ENCODE assay signal across 29 mouse cellular contexts in the genomic region with DNA sequence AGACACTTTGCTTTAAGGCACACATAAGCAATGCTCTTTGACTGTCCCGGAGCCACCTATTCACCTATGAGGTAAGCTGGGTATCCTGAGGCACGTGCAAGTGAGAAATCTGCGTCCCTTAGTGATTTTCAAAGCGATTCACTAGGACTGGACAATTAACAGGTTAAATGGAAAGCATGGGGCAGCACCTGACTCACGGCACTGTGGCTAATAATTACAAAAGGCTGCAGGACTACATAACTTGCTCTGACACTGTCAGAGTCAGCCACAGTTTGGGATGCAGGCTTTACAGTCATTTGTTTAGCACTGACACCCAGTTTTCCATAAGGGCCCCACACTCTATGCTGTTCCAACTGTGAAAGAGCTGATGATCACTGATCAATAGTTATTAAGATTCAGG. TPM values are rescaled to one million over a fixed set of nuclear protein-coding genes. Genes with fewer than 3 reads are reported as not detected.
DNase-seq lines count a peak whose midpoint lies in the region.
"Had no signal": no experiment of that assay in that cellular context is flagged by ENCODE, and none has a peak within 500 bp of the region (broad histone marks: within the 10 kb centered on the region; RNA-seq: fewer than 3 reads in every experiment).

No protein-coding gene starts in this region.

- H3K27me3 ChIP-seq in hindbrain, embryonic 10.5 days (ENCODE audit: insufficient read depth, poor library complexity, severe bottlenecking), result no peaks in the 10 kb centered on the region
- H3K27me3 ChIP-seq: embryonic facial prominence, embryonic 13.5 days; forebrain, embryonic 15.5 days; heart, embryonic 13.5 days; hindbrain, embryonic 15.5 days; liver, embryonic 15.5 days; stomach, embryonic 15.5 days had no signal

- no peaks in the 10 kb centered on the region for H3K4me1 ChIP-seq in hindbrain, embryonic 10.5 days (replicated peaks)
- H3K4me1 ChIP-seq: forebrain, embryonic 15.5 days; hindbrain, embryonic 15.5 days; stomach, embryonic 15.5 days had no signal

- H3K27ac ChIP-seq in hindbrain, embryonic 10.5 days, result no peak overlapping the region
- H3K27ac ChIP-seq: embryonic facial prominence, embryonic 13.5 days; forebrain, embryonic 10.5 days; forebrain, embryonic 15.5 days; gastrocnemius, adult 2 months; heart, embryonic 13.5 days; hindbrain, embryonic 15.5 days; liver, embryonic 15.5 days; stomach, embryonic 15.5 days had no signal

- no peak overlapping the region for H3K4me3 ChIP-seq in hindbrain, embryonic 10.5 days
- H3K4me3 ChIP-seq: embryonic facial prominence, embryonic 13.5 days; forebrain, embryonic 10.5 days; forebrain, embryonic 15.5 days; gastrocnemius, adult 2 months; heart, embryonic 13.5 days; hindbrain, embryonic 15.5 days; liver, embryonic 15.5 days; stomach, embryonic 15.5 days had no signal

- peak; percentile 77 for DNase-seq in kidney, adult 11 months
- peak; percentile 78 for DNase-seq in kidney, adult 9 months
- peak; percentile 40 for DNase-seq in kidney, postnatal 10 days
- DNase-seq in yolk sac, embryonic 10.5 days (ENCODE audit: low spot score), result peak; percentile 64
- no peak for DNase-seq in right cerebral cortex, adult 2 months (ENCODE audit: low spot score in 2 of 2)
- DNase-seq in adipocyte (ENCODE audit: low spot score), result no peak
- DNase-seq in hindbrain, embryonic 10.5 days (ENCODE audit: low spot score), result no peak
- DNase-seq: adrenal gland, adult 2 months; adrenal gland, postnatal 36 days; cerebellum, adult 18-20 months; cerebellum, postnatal 10 days; gastrocnemius, adult 2 months; gastrocnemius, postnatal 36 days; heart, adult 18-20 months; heart, postnatal 10 days; layer of hippocampus, postnatal 36 days; liver; lung, embryonic 14.5 days; lung, postnatal 36 days; right cerebral cortex, postnatal 14 days; thymus, adult 18-20 months; thymus, postnatal 25 days had no signal

- H3K36me3 ChIP-seq in hindbrain, embryonic 10.5 days, result peaks cover 46% of the 10 kb centered on the region
- H3K36me3 ChIP-seq: forebrain, embryonic 15.5 days; hindbrain, embryonic 15.5 days; liver, embryonic 15.5 days had no signal

- 0 out of 2 replicates have a peak, but pooled peaks cover 3% of the 10 kb centered on the region for H3K9me3 ChIP-seq in hindbrain, embryonic 10.5 days
- H3K9me3 ChIP-seq: forebrain, embryonic 15.5 days; heart, embryonic 13.5 days; liver, embryonic 15.5 days; stomach, embryonic 15.5 days had no signal

- 87% methylated on average over 5 of the region's 5 CpGs for WGBS in hindbrain, embryonic 10.5 days

RNA-seq across cellular contexts. Expression of gene Wwtr1, which starts 9.1 kb away (rescaled TPM):
- 10.6 and 12.0 TPM in 2 replicates for polyA plus RNA-seq in hindbrain, embryonic 10.5 days (2016; fragmentation: Nextera tagmentation; extraction: Ambion mirVana)

Comparison
In these comparisons a context has a peak if more than half of its experiments do, and no peak if none do; other contexts are left out.
1. DNase-seq: peak in kidney, adult 11 months (single experiment), kidney, adult 9 months (single experiment), kidney, postnatal 10 days (single experiment) and yolk sac, embryonic 10.5 days (single experiment); none in right cerebral cortex, adult 2 months (0 of 2), adipocyte (single experiment) and hindbrain, embryonic 10.5 days (single experiment).